In the genomic region with DNA sequence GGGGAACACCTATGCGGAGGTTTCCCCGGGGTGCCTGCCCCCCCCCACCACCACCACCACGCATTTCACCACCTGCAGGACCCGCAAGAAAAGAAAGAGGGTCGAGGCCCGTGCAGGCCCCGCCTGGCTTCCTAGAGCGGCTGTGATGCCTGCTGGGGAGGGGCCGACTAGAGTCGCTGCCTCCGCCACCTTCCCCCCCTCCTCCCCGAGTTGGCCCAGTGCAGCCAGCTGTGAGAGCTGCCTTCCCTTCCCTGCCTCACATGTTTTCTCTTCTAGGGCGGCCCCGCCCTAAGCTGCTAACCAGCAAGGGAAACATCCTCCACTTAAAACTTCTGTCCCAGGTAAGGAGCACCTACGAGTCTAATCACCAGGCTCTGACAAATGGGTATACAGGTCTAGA, we compare ENCODE assay signal across 7 mouse cellular contexts. TPM values are rescaled to one million over a fixed set of nuclear protein-coding genes. Genes with fewer than 3 reads are reported as not detected.
DNase-seq lines count a peak whose midpoint lies in the region; ATAC-seq and TF ChIP-seq lines count a peak whose summit lies in the region.
"Not testable (repeated sequence)": the region's sequence is repeated elsewhere in the genome, so short reads cannot be mapped to it uniquely, and the experiment has no call there.

No protein-coding gene starts in this region.

- not testable (repeated sequence) for H3K4me3 ChIP-seq in forebrain, embryonic 12.5 days (replicated peaks); midbrain, embryonic 11.5 days (ENCODE audit: low read depth, low read length); stomach, embryonic 14.5 days (ENCODE audit: low read depth, low read length)
- peak overlapping the region; percentile 25 for H3K4me3 ChIP-seq in heart, postnatal 0 days (ENCODE audit: low read depth, low read length)
- peak overlapping the region; percentile 16 for H3K4me3 ChIP-seq in kidney, embryonic 14.5 days (ENCODE audit: low read length)
- H3K4me3 ChIP-seq in limb, embryonic 15.5 days: peak overlapping the region; percentile 17

- H3K9ac ChIP-seq in forebrain, embryonic 12.5 days; heart, postnatal 0 days (replicated peaks; ENCODE audit: low read depth, low read length); limb, embryonic 15.5 days; midbrain, embryonic 11.5 days (ENCODE audit: low read length); stomach, embryonic 14.5 days (replicated peaks; ENCODE audit: low read depth, low read length): not testable (repeated sequence)
- 0 out of 2 replicates have a peak overlapping the region, but pooled peaks have one; percentile 28 for H3K9ac ChIP-seq in kidney, embryonic 14.5 days (ENCODE audit: low read depth, low read length)

- H3K27me3 ChIP-seq in forebrain, embryonic 12.5 days; heart, postnatal 0 days (ENCODE audit: control insufficient read depth, insufficient read depth, low read length); kidney, embryonic 14.5 days (ENCODE audit: control insufficient read depth, insufficient read depth, low read length); limb, embryonic 15.5 days; midbrain, embryonic 11.5 days (ENCODE audit: control insufficient read depth, insufficient read depth, low read length); stomach, embryonic 14.5 days (ENCODE audit: control insufficient read depth, insufficient read depth, low read length): not testable (repeated sequence)

- not testable (repeated sequence) for ATAC-seq in forebrain, embryonic 12.5 days (ENCODE audit: low FRiP score); heart, postnatal 0 days (ENCODE audit: insufficient read depth, low read depth); kidney, embryonic 14.5 days (ENCODE audit: low FRiP score, low TSS enrichment); limb, embryonic 15.5 days (ENCODE audit: insufficient number of reproducible peaks, low FRiP score, low TSS enrichment, low read depth); midbrain, embryonic 11.5 days (ENCODE audit: low FRiP score); stomach, embryonic 14.5 days (ENCODE audit: insufficient number of reproducible peaks, insufficient read depth, low FRiP score, low read depth)

- not testable (repeated sequence) for TF ChIP-seq CTCF in heart, postnatal 0 days (IDR thresholded peaks at IDR 0.05; ENCODE audit: low read depth)

- not testable (repeated sequence) for H3K9me3 ChIP-seq in forebrain, embryonic 12.5 days; heart, postnatal 0 days (replicated peaks; ENCODE audit: control insufficient read depth, low read length); kidney, embryonic 14.5 days (ENCODE audit: control insufficient read depth, low read length); limb, embryonic 15.5 days; midbrain, embryonic 11.5 days (ENCODE audit: control insufficient read depth, low read length); stomach, embryonic 14.5 days (ENCODE audit: control insufficient read depth, low read depth, low read length)

- 26% methylated on average over 15 of the region's 15 CpGs for WGBS in forebrain, embryonic 12.5 days
- 29% methylated on average over 14 of the region's 15 CpGs for WGBS in heart, postnatal 0 days
- 46% methylated on average over 11 of the region's 15 CpGs for WGBS in kidney, embryonic 14.5 days
- WGBS in limb, embryonic 15.5 days: 38% methylated on average over 15 of the region's 15 CpGs
- 15% methylated on average over 15 of the region's 15 CpGs for WGBS in midbrain, embryonic 11.5 days
- 27% methylated on average over 15 of the region's 15 CpGs for WGBS in stomach, embryonic 14.5 days

- not testable (repeated sequence) for H3K4me1 ChIP-seq in forebrain, embryonic 12.5 days; heart, postnatal 0 days (ENCODE audit: control insufficient read depth, insufficient read depth); kidney, embryonic 14.5 days (ENCODE audit: control insufficient read depth, insufficient read depth, low read length); limb, embryonic 15.5 days; midbrain, embryonic 11.5 days (ENCODE audit: control insufficient read depth, insufficient read depth, low read length); stomach, embryonic 14.5 days (ENCODE audit: control insufficient read depth, insufficient read depth, low read length)

- H3K4me2 ChIP-seq in forebrain, embryonic 12.5 days: peak overlapping the region; percentile 24; the same call in 1 of the 2 replicates
- H3K4me2 ChIP-seq in heart, postnatal 0 days (ENCODE audit: low read depth, low read length): peak overlapping the region; percentile 50
- not testable (repeated sequence) for H3K4me2 ChIP-seq in kidney, embryonic 14.5 days (replicated peaks; ENCODE audit: low read depth, low read length)
- H3K4me2 ChIP-seq in limb, embryonic 15.5 days: 0 out of 2 replicates have a peak overlapping the region, but pooled peaks have one; percentile 8
- H3K4me2 ChIP-seq in midbrain, embryonic 11.5 days: 0 out of 2 replicates have a peak overlapping the region, but pooled peaks have one; percentile 4
- H3K4me2 ChIP-seq in stomach, embryonic 14.5 days (replicated peaks; ENCODE audit: low read depth, low read length): peak overlapping the region; percentile 27

- TF ChIP-seq EP300 in heart, postnatal 0 days (IDR thresholded peaks at IDR 0.05; ENCODE audit: low read depth): not testable (repeated sequence)

- H3K27ac ChIP-seq in forebrain, embryonic 12.5 days; heart, postnatal 0 days (ENCODE audit: low read depth); kidney, embryonic 14.5 days (ENCODE audit: low read depth, low read length); limb, embryonic 15.5 days; midbrain, embryonic 11.5 days (ENCODE audit: low read depth, low read length); stomach, embryonic 14.5 days (ENCODE audit: low read length): not testable (repeated sequence)

- H3K36me3 ChIP-seq in forebrain, embryonic 12.5 days (replicated peaks); heart, postnatal 0 days (replicated peaks; ENCODE audit: control insufficient read depth, insufficient read depth, low read length); kidney, embryonic 14.5 days (ENCODE audit: control insufficient read depth, insufficient read depth, low read length); limb, embryonic 15.5 days; midbrain, embryonic 11.5 days (ENCODE audit: control insufficient read depth, insufficient read depth, low read length); stomach, embryonic 14.5 days (ENCODE audit: control insufficient read depth, insufficient read depth, low read length): not testable (repeated sequence)

- DNase-seq in embryo, embryonic 11 days: peak; percentile 26
- not testable (repeated sequence) for DNase-seq in heart, postnatal 0 days (ENCODE audit: low spot score); midbrain, embryonic 11.5 days (ENCODE audit: low spot score, missing footprints)

RNA-seq across cellular contexts. Expression of a gene that starts 52.8 kb away (rescaled TPM):
- 10.6 and 11.7 TPM in 2 replicates for polyA plus RNA-seq in forebrain, embryonic 12.5 days (2016; fragmentation: Nextera tagmentation; extraction: Ambion mirVana)
- total RNA-seq in heart, postnatal 0 days (2014; rRNA removed; ENCODE audit: low replicate concordance): 5.6 and 11.1 TPM in 2 replicates
- 16.4 and 21.4 TPM in 2 replicates for polyA plus RNA-seq in heart, postnatal 0 days (2015; fragmentation: Nextera tagmentation; extraction: Ambion mirVana)
- polyA plus RNA-seq in kidney, embryonic 14.5 days (2014; fragmentation: Nextera tagmentation; extraction: Ambion mirVana): 25.6 and 27.4 TPM in 2 replicates
- polyA plus RNA-seq in limb, embryonic 15.5 days (2015; fragmentation: Nextera tagmentation; extraction: Ambion mirVana): 47.2 and 48.3 TPM in 2 replicates
- 15.8 and 16.6 TPM in 2 replicates for polyA plus RNA-seq in midbrain, embryonic 11.5 days (2014; fragmentation: Nextera tagmentation; extraction: Ambion mirVana)
- 22.9 and 25.6 TPM in 2 replicates for polyA plus RNA-seq in stomach, embryonic 14.5 days (2014; fragmentation: Nextera tagmentation; extraction: Ambion mirVana)
